Mouse (Mus musculus): Measurements from ENCODE around the gene Prune2.

Gene Prune2

DNA sequence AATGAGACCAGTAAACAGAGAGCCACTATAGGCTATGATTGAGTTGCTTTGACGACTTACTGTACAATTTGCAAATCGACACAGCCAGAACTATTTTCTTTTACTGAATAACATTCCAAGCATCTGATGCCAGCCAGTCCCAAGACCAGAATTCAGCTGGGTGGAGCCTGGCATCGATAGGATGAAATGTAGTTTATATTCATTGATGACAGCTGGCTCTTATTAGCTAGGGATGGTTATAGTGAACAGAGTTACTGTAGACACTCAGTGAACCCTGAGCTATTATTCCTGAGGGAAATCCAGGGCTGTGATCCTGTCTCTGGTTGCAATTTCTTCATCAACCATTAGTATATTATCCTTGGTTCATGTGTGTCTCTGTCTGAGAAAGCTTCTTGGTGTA, 254.6 kb downstream of the Prune2 start:
- no peak for DNase-seq

DNA sequence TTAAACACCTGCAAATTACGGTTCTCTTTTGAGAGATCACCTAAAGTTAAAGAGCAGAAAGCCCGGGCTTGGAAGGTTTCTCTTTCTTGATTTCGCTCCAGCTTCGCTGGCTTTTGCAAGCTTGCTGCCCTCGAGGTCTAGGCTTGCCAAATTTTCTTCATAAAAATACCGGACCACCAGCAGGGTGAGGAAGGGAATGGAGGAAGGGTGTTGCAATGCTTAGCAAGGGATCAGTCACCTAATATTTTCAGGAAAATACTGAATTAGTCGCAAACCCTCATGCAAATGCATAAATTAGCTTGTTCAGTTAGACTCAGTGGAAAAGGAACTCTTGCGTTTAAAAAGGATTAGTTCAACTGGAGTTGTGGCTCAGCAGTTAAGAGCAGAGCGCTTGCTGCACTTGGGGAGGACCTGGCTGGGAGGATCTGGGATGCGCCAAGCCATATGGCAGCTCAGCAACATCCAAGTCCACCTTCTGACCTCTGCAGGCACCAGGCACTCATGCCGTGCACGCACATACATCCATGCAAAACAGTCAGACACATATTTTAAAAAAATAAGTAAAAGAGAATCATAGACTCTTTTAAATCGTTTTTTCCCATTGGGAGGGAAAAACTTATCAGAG, 259.1 kb downstream of the Prune2 start:
- DNase-seq = no peak

DNA sequence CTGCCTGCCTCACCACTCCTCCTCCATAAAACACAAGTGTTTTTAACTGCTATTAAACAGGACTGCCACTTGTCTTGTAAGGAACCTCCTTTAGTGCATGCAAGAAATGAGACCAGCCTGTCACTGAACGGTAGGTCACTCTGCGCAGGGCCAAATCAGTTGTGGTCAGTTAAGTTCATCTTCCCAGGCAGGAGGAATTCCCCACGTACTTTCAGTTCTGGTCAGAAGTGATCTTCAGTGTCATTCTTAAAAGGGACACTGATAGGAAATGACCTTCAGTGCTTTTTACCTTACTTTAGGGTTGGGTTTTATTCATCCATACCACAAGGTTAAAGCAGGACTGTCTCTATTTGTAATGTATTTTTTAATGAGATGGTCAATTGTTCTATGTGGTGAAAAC, 262.3 kb downstream of the Prune2 start:
- DNase-seq = no peak

DNA sequence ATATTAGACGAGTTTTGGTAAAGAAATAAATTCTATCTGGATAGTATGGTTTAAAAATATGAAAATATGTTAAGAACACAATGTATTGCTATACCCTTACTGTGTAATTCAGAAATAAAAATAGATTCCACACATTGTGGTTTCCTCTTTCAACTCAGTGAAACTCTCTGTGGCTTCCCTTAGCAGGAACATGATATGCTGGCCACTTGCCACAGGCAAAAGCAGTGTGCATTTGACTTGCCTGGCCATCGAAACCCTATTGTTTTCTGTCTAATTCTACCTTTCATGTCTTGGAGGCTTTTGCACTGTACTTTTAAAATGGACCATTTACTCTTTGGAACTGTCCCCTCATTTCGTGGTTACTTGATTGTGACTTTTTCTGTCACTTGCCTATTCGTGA, 267.9 kb downstream of the Prune2 start:
- DNase-seq = no peak

DNA sequence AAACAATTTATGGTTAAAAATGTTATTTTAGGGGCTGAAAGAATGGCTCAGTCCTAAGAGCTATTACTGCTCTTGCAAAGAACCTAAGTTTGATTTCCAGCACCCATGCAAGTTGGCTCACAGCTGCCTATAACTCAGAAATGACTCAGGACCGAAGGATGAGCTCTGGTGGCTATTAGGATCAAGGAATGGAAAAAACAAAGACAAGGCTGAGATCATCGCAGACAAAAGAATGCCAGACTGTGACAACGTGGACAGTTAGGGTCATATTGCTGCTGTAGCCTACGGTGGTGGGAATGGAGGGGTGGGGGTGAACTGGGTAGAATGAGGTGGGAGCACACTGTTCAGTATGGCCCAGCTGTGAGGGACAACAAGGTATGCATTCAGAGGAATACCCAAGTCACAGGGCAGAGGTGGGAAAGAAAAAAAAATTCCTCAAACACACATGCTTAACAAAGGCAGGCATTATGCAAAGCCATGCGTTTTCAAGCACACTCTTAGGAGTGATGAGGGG, 269.7 kb downstream of the Prune2 start:
- DNase-seq = no peak

DNA sequence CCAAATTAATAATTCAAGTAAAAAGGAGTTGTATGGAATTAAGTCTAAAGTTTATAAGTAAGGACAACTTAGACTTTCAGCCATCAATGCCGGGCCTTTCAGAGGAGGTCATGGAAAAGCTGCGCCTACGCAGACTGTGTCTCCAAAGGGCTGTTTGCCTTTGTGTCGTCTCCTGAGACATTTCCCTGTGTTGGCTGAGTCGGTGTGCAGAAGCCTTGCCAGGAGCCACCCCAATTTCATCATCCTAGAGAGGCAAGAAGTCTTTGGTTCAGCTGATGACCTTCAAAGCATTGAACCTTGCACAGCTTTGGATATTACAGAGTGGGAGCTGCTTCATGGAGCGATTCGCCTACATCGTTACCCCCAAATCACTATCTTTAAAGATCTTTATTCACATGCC, 270.2 kb downstream of the Prune2 start:
- DNase-seq = no peak

DNA sequence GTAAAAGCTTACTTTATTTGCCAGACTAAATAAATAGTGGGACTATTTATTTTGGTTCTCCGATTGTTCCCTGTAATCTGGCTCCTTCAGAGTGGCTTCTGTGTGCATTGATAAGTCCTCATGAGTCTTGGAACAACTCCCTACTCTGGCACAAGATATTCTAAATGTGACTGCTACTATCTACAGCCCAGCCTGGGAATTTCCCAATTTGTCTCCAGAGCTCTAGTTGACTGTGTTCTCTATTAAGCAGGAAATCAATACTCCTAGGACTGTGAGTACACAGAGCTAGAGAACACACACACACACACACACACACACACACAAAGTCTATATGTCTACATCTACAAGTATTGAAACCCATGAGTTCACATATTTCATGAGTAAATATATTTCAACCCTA, 274.1 kb downstream of the Prune2 start:
- no peak for DNase-seq

DNA sequence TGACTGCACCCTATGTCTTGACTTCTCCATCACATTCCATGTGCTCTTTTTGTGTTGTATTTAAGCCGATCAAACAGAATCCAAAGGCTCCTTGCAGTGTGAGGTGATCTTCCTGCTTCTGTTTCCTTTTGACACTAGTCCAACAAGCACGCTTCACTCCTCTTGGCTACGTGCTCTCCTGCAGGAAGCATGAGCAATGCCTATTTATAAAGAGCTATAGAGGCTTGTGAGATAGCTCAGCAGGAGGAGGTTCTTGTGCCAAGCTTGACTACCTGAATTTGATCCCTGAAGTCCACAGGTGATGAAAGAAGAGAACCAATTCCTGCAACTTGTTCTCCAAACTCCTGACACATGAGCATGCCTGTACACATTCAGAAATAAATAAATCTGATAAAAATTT, 282.6 kb downstream of the Prune2 start:
- DNase-seq = no peak

DNA sequence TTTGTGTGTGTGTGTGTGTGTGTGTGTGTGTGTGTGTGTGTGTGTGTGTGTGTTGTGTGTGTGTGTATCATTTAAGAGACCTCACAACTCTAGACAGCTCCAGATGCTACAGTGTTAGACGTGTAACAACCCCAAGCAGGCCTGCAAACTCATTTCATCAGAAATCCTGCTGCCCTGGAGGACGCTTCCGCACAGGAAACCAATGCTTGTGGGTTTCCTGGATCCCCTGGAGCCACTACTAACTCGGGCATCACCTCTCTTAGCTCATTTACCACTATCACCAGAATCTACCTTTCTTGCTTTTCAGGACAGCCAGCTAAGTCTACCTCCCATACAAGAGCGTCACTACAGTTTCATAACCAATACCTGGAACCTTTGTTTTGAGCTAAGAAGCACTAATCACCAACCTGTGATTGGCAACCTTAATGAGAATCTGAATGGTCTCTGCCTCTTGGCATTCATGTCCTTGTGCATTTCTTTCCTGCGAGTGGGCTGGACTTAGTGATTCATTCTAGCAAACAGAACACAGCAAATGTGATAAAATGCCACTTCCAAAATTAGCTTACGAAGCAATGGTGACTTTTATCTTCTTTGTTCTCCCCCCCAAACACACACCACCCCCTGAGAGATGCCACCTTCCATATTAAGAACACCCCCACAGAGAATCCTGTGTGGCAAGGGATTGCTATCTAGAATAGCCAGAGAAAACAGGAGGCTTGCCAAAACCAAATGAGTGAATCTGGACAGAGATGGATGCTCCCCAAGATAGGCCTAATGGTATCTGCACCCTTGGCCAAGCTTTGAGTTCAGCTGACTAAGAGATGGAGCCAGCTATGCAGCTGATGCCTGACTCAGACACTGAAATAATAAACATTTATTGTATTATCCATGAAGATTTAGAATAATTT, 284.5 kb downstream of the Prune2 start:
- no peak for DNase-seq

DNA sequence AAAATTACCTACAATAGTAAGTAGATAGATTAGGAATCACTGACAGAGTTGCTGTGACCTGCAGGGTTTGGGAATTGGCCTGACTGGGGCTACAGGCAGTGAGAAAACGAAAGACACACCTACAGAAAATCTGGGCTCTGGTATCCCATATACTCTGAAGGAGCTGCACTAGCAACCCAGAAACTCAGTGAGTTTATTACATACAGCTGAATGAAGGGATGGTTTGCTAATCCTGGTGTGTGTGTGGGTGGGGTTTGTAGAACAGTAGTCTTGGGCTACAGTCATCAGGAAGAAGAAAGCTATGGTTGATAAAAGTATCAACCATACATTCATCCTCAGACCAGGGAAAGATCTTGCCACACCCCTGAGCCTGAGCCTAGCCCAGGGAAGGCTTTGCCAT, 285.3 kb downstream of the Prune2 start:
- no peak for DNase-seq

DNA sequence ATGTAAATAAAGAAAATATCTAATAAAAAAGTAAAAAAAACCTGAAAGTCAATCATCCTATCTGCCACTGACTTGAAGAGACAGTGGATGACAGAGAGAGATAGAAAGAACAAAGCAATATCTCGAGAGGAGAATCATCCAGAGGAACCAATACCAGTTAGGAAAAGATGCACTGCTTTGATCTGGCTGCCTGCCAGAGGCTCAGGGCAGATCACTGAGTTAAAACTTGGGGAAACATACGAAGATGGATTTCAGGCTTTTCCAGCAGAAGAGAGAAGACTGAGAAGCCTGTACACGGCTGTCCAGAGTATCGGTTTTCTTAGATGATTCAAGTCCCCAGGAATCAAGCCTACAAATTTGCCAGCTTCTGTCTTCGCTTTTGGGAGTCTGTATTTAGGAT, 287.0 kb downstream of the Prune2 start:
- no peak for DNase-seq

DNA sequence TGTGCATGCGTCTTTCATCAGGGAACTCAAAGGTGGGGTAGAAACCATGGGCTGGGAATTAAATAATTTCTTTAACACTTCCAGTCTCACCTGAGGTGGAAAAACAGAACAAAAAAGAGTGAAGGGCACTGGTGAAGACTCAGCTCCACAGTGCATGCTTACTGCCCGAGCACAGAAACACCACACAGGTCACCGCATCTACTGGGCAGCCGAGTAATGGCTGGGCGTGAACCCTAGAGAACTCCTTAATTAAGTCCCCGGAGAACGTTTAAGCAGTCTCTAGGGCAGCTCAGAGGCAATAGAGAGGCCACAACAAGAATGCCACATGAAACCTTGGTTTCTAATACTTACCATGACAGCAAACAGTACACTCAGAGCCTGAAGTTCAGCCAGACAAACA, 288.6 kb downstream of the Prune2 start:
- DNase-seq = no peak

DNA sequence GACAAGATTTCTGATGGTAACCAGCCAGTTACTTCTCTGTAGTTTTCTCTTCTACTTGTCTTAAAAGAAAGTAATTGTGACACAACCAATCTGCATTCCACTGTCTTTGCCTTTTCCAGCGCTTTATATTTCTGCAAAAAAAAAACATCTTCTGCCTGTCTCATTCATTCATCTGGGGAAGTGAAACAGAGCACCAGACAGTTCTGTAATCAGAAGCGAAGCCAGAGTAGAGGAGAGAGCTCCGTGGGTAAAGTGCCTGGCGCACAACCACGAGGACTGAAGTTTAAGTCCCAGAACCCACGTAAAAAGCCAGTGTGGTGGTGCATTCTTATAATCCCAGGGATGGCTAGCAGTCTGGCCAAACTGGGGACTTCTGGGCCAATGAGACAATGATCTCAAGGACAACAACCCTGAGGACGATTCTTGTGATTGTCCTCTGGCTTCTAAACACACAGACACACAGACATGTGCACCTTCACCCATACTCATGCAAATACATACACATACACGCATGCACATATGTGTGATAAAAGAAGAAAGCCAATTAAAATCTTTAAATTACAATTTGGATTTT, 291.5 kb downstream of the Prune2 start:
- no peak for DNase-seq

DNA sequence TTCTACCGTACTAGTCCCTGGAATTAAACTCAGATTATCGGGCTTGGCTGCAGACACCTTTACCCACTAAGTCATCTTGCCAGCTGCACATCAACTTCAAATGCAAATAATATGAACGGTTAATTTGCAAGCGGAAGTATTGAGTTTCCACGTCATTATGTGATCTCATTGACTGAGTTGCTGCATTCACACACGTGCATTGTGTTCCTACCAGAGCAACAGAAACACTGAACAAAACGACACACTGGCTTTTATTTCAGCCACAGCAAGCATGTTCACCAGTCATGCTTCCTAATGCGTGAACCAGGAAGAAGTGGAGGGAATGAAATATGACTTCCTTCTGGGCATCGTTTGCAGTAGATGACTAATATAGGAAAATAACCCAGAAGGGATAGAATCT, 293.8 kb downstream of the Prune2 start:
- no peak for DNase-seq

DNA sequence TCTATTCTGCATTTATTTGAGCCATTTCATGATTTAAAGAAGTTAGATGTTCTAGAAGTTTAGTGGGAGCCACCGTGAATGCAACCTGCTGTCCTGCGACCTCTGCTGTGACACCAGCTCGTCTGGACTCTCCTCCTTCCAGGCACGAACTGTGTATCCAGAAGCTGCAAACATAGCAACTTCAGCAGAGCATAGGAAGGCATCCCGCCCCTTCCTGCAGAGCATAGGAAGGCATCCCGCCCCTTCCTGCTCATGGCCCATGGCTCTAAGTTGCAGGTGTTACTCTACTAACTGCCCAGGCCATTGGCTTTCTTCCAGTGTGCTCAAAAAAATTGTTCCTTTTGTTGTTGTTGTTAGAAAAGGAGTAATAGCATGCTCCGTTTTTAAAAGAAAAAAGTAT, 294.9 kb downstream of the Prune2 start:
- DNase-seq = no peak

DNA sequence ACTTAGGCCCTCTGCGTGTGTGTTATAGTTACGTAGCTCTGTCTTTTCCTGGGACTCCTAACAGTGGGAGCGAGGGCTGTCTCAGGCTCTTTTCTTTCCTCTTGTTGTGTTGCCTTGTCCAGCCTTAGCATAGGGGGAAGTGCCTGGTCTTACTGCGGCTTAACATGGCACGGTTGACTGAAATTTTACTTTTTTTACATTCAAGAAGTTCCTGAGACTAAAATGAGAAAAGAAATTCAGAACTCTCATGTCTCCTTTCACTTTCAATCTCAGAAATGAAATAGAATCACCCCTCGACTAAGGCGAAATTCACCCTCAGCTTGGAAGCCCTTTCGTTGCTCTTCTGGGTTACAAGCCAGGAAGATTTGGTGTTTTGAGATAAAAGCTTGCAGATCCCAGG, 295.5 kb downstream of the Prune2 start:
- DNase-seq = no peak

DNA sequence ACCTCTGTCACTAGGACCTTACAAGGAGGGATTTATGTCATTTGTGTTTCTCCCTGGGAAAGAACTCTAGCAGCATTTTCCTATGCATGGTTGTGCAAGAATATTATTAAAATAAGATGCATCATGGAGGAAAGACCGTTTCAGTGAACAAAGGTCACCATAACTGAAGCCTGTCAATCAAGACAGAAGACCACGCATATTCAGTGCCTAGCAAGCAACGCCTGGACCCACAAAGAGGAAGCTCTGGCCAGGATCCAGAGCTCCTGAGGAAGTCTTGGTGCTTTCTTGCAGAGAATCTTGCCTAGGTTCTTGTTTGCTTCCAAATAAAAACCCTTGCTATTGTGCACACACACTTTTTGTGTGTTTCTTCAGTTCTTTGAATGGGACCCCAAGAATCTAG, 296.9 kb downstream of the Prune2 start:
- no peak for DNase-seq

DNA sequence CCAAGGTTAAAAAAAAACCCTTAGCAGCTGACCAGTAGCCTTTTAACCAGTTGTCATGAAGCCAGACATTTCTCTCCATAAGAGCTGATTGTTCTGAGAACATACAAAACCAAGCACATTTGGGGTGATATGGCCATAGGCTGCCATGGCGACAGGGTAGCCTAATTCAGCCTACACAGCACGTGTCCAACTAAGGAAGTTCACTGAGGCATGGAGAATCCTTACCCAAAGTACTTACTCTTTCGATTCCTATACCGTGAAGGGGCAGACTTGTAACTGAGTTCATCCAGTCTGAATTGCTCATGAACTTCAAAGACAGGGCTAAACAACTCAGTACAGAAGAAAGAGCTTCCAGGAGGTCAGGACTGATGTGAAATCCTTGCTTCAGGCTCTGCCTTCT, 299.6 kb downstream of the Prune2 start:
- no peak for DNase-seq

DNA sequence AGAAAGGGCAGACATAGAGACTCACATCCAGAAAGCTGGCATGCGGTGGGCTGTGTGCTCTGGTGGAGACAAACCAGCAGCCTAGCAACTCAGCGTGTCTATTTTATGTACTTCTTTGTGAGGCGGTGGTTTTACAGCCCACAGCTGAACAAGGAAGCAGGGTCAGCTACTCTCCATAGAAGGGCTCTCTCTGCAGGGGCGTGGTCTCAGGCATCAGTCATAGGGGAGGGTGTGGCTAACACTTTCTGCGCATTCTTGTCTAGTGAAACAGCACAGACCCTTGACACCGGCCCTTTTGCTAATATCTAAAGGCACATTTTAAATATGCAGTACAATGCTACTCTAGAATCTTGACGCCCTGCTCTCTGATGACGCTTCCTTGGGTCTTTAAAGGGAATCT, 300.5 kb downstream of the Prune2 start:
- DNase-seq = no peak

DNA sequence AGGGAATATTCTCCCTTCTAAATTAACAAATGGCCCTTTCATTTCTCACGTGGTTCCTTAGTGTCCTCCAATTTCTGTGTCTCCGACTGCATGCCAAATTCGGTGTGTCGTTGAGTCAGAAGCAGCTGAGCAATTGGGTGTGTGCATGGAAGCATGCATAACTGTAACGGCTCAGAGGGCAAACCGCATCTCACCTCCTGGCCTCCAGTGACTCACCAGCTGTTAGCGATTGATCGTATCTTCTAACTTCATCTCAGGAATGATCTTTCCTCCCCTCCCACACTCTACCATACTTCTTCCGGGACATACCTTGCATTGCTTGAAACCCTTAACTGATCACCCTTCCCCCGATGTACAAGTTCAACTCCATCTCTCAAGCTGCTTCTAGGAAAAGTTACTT, 300.9 kb downstream of the Prune2 start:
- DNase-seq = no peak

DNA sequence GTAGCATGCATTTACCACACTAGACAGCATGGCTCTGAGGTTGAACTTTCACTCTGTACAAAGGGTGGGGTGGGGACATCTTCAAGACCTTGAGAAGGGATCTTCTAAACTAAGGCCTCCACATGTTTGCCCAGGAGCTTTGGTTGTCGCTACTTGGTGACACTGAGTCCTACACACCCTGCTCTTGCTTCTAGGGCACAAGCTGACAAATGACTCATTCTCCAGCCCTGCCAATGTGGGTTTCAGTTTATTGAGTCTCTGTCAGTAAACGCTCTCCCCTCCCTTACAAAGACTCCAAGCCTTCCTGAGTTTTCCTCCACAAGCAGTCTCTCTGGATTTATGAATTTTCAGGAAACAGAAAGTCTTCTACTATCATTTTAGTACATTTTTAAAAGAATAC, 307.3 kb downstream of the Prune2 start:
- no peak for DNase-seq

DNA sequence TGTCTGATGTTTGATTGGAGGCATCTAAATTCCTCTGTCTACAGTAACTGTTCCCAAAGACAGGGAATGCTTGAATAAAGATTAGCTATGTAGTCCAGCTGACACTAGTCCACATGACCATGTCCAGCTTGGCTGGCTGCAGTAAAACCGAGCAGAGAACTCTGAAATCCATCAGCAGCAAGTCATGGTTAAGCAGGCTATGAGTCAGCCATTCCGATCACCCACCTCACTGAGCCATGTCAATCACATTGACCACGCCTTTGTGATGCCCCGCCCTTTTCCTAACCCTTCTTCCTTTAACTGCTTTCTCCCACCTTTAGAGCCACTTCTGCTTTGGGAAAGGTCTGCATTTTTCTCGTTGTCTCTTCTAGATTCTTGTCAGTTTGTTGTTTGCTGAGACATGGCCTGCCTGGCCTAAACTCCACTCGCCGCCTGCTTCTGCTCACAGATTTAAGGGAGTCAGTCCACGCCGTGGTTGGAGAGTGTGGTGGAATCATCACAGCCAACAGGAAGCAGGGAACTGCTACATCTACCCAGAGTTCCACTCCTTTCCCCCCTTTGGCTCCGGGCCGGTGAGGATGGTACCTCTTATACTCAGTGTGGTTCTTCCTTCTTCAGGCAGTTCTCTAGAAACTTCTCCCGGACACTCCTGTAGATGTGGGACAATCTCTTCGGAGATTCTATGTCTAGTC, 307.9 kb downstream of the Prune2 start:
- DNase-seq = no peak

DNA sequence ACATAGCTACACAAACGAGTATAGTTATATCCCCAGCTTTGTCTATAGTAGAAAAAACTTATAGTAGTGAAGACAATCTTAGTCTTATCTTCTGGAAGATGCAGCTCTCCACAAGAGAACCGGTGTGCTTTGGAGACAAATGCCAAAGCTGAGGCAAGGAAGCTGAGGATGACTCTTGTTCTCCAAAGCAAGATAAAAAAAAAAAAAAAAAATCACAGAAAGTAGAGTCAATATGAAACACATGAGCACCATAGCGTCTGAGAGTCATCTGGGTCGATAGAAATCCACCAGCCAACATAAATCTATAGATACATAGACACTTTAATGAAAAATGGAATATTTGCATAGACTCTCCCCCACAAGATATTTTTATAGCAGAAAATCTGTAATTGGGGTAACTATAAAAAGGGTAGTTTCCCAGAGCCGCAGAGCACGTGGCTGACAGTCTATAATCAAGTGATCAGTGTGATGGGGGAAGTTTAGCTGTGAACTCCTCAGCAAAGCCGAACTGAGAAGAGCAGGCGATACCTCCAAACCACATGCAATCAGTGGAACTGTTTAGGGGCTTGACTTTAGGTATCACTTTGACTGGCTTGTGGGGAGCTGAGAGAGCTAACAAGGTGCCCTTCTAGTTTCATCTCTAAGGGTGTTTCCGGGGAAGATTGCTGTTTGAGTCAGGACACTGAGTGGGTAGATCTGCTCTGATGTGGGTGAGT, 308.7 kb downstream of the Prune2 start:
- no peak for DNase-seq
